Mouse (Mus musculus) splenic B cell, adult 2 months (primary cell): Measurements from ENCODE around the gene Csnk1e.

Source experiments
- DNase-seq: peaks from one replicate; pipeline ENCODE4 v3.0.0-alpha.2; 2011; ENCODE audit warnings: low read depth, low spot score
- H3K27me3 ChIP-seq: 2 replicates; pipeline ENCODE4 v1.6.1; 2012; ENCODE audit warnings: mild to moderate bottlenecking, low read length, moderate library complexity, mixed read lengths; ENCODE audit not compliant: control insufficient read depth, poor library complexity, insufficient read depth, severe bottlenecking
- H3K36me3 ChIP-seq: 2 replicates; pipeline ENCODE4 v1.6.1; 2012; ENCODE audit warnings: mild to moderate bottlenecking, low read length, moderate library complexity, mixed read lengths; ENCODE audit not compliant: control insufficient read depth, poor library complexity, insufficient read depth, severe bottlenecking

Gene Csnk1e

DNA sequence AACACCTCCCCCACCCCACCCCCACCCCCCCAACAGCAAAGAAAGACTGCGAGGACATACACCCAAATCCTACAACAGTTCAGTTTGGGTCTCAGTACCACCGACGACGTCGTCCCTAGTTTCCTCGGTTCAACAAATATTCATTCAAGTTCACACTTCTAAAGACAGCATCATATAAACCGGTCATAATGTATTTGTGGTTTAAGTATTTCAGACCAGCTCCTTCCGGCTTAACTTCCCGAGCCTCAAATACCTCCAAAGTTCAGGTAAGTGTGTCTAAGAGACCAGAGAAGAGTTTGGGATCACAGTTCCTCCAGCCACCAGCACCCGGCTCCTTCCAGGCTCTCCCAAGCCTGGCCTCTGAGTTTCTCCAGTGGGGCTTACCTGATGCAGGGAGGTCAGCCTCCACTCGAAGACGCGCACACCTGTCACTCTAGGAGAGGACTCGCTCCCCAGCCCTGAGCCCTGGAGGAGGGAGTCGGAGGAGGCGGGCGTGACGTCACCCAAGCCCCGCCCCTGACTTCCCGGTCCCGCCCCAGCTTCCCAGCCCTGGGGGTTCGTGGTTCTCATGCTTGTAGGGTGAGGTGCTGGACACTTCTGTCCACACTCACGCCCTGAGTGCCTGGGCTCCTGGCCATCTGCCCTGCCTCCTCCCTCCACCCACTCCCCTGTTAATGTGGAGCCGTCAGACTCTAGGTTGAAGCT is at the start of gene Csnk1e:
Gene Csnk1e (minus strand): TSS at position 461 of the 705 bp plus-strand sequence.
- Histone ChIP-seq H3K36me3 (no peaks in the 10 kb centered on the region), H3K27me3 (no peaks in the 10 kb centered on the region)
- DNase-seq, result peak; percentile 55

DNA sequence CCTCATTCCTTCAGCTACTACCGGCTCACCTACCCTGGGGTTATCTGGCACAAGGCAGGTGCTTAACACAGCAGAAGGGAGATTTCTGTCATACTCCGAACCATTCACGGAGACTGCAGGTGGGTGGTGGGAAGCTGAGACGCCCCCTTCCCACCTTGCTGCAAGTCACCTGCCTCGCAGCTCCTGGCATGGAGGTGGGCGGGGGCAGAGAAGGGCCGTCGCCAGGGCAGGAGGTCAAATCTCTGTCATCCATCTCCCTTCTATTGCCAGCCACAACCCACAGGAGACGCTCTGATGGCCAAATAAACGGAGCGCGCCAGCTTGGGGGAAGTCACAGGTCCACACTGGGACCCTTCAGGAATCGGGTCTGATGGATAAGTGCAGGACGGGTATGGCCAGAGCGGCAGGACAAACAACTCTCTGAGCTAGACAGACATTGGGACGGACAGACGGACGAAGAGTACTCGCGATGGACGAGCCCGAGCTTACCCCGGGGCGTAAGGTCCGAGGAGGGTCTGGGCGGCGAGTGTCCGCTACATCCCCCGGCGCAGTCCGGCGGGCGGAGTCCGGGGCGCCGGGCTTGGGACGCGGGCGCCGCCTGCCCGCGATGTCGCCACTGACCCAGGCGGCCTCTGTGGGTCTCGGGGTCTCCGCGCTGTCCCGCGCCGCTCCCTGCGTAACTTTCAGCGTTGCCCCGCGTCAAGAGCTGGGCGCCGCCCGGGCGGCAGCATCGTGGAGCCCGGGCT is 49.5 kb upstream of the Csnk1e start, which contains the start of gene Kcnj4:
Gene Kcnj4 (minus strand): TSS at position 535 of the 746 bp plus-strand sequence.
- H3K36me3 ChIP-seq, result no peaks in the 10 kb centered on the region
- DNase-seq, result no peak
- H3K27me3 ChIP-seq, result no peaks in the 10 kb centered on the region

DNA sequence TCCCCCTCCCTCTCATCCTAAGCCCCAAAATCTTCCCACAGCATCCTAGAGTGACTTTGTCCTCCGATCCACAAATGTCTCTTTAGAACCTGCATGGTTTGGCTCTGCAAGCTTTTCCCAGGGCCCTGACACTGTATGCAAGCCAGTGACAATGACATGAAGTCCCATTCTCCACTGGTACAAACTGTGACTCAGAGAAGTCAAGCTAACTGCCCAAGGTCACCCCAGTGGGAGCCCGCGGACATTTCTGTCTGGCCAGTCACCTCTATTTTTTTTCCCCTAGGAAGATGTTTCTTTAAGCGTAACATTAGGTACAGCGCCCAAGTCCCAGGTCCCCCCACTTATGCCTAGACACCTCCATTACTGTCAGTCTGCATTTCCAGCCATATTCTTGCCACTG is 48.1 kb upstream of the Csnk1e start:
- no peak for DNase-seq
- Histone ChIP-seq H3K27me3 (no peaks in the 10 kb centered on the region), H3K36me3 (no peaks in the 10 kb centered on the region)

DNA sequence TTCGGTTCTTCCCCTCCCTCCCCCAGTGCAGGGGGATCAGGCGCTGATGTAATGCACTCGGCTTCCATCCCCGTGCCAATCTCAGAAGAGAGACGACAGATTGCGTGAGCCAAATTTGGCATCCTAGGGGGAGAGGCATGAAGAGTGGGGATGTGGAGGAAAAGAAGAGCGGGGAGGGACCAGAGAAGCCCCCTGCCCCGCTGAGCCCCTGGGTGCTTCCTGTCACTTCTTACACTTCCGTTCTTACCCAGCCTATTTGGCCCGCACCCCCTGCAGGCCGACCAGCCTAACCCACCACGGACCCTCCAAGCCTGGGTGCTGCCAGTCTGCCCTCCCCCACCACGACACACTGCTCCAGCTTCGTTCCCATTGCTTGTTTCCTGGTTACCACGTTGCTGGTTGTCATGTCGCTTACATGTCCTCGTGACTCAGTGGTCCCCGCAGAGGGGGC is 47.5 kb upstream of the Csnk1e start:
- DNase-seq, result no peak
- Histone ChIP-seq H3K36me3 (no peaks in the 10 kb centered on the region), H3K27me3 (no peaks in the 10 kb centered on the region)

DNA sequence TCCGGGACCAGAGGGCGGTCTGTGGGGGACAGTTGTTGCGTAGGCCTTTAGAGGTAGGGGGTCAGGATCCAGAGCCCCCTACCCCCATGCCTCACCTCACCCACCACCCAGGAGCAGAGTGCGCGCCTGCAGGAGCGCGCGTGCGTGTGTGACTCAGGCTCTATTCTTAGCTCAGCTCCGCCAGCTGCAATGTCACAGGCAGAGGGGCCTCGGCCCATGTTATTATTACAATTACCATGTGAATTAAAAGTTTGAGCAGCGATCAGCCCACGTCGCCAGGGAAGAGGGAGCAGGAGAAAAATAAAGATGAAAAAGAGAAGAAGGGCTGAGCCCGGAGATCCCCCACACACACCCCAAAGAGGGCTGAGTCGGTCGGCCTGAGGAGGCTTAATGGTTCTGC is 44.7 kb upstream of the Csnk1e start:
- DNase-seq, result no peak
- Histone ChIP-seq H3K27me3 (no peaks in the 10 kb centered on the region), H3K36me3 (no peaks in the 10 kb centered on the region)

DNA sequence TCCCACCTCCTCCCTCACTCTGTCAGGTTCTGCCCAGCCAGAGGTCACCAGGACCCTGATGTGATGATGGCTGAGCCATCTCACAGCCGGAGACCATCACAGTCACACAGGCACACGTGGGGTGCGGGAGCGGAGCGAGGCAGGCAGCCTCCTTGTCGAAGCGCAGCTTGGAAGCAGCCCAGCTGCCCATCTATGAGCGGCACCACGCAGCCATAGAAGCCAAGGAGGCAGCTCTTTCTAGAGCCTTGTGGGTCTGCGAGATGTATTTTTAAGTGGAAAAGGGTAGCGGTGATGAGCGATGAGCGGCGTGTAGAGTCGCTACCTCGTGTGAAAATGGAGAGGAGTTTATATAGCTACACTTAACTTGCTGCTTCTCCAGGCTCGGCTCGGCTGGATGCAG is 38.2 kb upstream of the Csnk1e start:
- Histone ChIP-seq H3K36me3 (no peaks in the 10 kb centered on the region), H3K27me3 (no peaks in the 10 kb centered on the region)
- DNase-seq, result no peak

DNA sequence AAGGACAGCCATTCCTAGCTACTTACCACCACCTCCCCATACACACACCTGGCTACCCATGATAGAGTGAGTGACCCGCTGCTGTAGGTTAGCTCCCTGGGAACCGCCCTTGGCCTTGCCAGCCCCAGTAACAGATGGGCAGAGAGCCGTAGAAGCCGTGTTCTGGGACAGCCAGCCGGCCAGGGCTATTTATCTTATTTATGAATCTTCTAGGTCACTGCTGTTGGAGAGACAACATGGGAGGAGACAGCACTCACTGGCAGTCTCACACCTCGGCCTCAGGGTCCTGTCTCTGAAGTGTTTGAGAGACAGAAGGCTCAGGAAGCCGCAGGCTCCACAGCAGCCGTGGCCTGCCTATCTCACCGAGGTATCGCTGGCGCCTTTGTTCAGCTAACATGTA is 34.1 kb upstream of the Csnk1e start:
- Histone ChIP-seq H3K36me3 (no peaks in the 10 kb centered on the region), H3K27me3 (no peaks in the 10 kb centered on the region)
- DNase-seq, result no peak

DNA sequence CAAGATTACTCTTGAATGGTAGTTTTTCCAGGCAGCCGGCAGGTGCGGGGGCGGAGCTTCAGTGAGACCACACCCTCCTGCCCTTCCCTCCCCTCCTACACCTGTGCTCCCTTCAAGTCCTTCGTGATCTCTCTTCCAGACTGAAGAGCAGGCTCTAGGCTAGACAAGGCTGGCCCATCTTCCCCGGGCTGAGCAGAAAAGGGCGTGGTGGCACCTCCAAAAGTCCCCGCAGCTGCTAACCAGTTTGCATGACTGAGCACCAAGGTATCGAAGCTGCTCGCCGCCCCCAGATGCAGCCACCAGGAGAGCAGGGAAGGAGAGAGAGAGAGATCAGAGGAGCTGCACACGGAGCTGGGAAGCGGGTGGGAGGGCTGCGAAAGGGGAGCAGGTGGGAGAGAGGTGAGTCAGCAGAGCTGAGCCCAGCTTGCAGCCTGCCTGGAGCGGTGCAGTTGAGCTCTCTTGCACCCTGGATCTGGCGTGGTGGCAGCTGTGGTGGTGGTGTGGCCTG is 25.9 kb upstream of the Csnk1e start:
- no peaks in the 10 kb centered on the region for H3K27me3 ChIP-seq
- no peak for DNase-seq
- H3K36me3 ChIP-seq, result no peaks in the 10 kb centered on the region

DNA sequence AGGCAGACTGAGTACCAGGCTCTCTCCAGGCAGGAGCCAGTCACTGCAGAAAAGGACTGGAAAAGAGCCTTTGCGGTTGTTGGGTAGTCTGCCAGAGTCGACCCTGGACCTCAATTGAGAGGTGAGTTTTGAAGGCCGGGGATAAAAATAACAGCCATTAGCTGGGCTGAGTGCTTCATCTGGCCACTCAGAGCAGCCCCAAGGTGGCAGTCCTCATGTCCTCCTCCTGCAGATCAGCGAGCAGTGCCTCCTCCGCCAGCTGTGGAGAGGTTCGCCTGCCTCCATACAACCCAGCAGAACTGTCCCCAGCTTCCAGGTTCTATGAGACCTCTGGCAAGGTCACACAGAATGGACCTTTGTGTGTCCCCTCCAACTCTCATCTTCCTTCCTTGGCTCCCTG is 21.9 kb upstream of the Csnk1e start:
- no peak for DNase-seq
- no peaks in the 10 kb centered on the region for H3K27me3 ChIP-seq
- no peaks in the 10 kb centered on the region for H3K36me3 ChIP-seq

DNA sequence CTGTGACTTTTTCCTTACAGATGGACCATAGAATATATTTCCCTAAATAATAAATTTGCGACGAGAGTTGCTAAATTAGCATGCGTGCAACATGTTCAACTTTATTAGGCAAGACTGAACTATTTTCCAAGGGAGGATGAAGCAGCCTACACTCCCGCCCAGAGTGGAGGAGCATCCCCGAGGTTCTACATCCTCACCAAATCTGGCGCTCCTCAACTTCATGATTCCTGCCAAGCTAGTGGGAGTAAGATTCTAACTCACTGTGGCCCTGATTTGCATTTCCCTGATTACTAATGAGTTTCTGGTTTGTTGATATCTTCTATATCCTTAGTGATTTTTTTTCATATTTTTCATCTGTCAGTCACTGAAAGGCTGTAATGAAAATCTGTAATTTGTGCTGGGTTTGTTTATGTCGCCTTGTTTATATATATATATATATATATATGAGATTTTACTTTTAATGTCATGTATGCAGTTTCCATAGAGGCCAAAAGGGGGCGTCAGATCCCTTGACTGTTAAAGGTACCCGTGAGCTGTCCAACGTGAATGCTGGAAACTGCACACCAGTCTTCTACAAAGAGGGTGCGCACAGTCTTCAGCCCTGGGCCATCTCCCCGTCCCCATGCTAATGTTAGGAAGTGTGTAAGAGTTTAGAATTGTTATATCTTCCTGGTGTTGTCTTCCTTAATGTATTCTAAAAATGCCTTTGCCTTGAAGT is 18.4 kb upstream of the Csnk1e start:
- Histone ChIP-seq H3K36me3 (no peaks in the 10 kb centered on the region), H3K27me3 (no peaks in the 10 kb centered on the region)
- DNase-seq, result peak; percentile 26

DNA sequence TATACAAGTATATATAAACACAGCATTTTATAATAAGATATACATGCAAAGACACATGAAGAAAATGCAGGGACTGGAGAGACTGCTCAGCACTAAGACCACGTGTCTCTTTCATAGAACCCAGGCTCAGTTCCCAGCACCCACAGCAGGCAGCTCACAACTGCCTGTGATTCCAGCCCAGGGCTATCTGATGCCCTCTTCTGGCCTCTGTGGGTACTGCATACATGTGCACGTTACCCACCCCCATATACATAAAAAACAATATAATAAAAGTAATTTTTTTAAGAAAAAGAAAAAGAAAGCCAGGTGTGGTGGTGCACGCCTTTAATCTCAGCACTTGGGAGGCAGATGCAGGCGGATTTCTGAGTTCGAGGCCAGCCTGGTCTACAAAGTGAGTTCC is 17.7 kb upstream of the Csnk1e start:
- Histone ChIP-seq H3K27me3 (no peaks in the 10 kb centered on the region), H3K36me3 (no peaks in the 10 kb centered on the region)
- peak; percentile 24 for DNase-seq

DNA sequence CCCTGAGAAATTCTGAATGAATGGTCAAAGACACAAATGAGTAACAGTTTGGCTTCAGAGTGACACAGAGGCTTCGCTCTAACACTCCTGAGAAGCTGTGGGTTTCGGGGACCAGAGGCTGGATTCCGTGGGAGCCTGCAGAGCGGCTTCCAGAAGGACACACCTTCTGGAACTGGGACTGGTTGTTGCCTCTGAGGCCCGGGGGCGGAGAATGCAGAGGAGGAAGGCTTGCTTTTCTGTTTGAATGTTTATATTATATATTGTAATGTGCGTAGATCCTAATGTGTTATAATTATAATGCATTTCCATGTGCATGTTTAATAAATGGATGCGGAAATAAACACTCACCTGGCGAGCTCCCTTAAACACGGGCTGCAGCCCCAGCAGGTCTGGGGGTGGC is 15.7 kb upstream of the Csnk1e start:
- no peak for DNase-seq
- no peaks in the 10 kb centered on the region for H3K36me3 ChIP-seq

DNA sequence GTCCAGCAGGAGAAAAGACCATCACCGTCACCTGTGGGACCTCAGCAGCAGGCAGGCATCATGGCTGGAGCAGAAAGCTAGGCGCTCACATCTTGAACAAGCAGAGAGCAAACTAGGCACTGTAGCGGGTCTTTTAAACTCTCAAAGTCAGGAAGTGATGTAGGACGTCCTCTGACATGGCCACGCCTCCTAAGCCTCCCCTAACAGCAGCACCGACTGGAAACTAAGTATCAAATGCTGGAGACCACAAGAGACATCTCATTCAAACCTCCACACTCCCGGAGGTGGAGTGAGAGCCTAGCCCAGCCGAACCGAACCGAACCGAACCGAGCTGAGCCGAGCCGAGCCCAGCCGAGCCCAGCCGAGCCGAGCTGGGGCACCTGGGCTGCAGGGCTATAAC is 15.2 kb upstream of the Csnk1e start:
- Histone ChIP-seq H3K27me3 (no peaks in the 10 kb centered on the region), H3K36me3 (no peaks in the 10 kb centered on the region)
- DNase-seq, result no peak

More for the DNA sequence above, 15.7 kb upstream of the Csnk1e start:
- no peaks in the 10 kb centered on the region for H3K27me3 ChIP-seq

DNA sequence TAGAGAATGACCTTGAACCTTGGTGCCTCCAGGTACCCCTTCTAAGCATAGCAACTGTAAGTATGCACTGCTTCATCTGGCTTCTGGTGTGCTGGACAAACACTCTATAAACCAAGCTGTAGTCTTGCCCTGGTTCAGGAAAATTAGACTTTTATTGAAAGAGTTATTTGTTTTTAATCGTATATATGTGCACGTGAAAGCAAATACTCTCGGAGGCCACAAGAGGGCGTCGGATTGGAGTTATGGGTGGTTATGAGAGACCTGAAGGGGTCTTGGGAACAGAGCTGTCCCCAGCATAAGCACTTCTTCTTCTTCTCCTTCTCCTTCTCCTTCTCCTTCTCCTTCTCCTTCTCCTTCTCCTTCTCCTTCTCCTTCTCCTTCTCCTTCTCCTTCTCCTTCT is 14.2 kb upstream of the Csnk1e start:
- no peak for DNase-seq
- no peaks in the 10 kb centered on the region for H3K36me3 ChIP-seq

More for the DNA sequence above, 14.2 kb upstream of the Csnk1e start:
- no peaks in the 10 kb centered on the region for H3K27me3 ChIP-seq
